Mouse (Mus musculus) cerebellum, adult 2 months (tissue): Measurements from ENCODE around the gene Dkk3. TPM values are rescaled to one million over a fixed set of nuclear protein-coding genes. Genes with fewer than 3 reads are reported as not detected.

Experiments
- DNase-seq, 2 experiments: peaks; one replicate each; pipeline ENCODE4 v3.0.0; 2021
- H3K27ac ChIP-seq: fragments of 200-500 bp; 2 replicates; pipeline ENCODE4 v1.5.1; 2012; ENCODE audit warnings: low read length, control low read depth, inconsistent platforms; ENCODE audit not compliant: insufficient read depth
- H3K27me3 ChIP-seq: fragments of 200-500 bp; 2 replicates; pipeline ENCODE4 v1.6.1; 2012; ENCODE audit warnings: inconsistent platforms, mild to moderate bottlenecking, low read length, moderate library complexity; ENCODE audit not compliant: control insufficient read depth, insufficient read depth
- H3K4me1 ChIP-seq: fragments of 200-500 bp; 2 replicates; pipeline ENCODE4 v1.6.1; 2011; ENCODE audit warnings: low read length; ENCODE audit not compliant: control insufficient read depth, insufficient read depth
- H3K4me3 ChIP-seq: fragments of 200-500 bp; replicated peaks from 2 replicates; pipeline ENCODE3; 2011; ENCODE audit warnings: mild to moderate bottlenecking, low read depth, low read length, control low read depth; ENCODE audit not compliant: insufficient read depth
- CTCF ChIP-seq: fragments of 200-500 bp; IDR thresholded peaks from 2 replicates; pipeline ENCODE4 v1.5.1; 2011; ENCODE audit warnings: low read depth, mild to moderate bottlenecking, control low read depth, low read length, moderate library complexity, borderline replicate concordance; ENCODE audit not compliant: insufficient read depth
- POLR2A ChIP-seq: fragments of 200-500 bp; IDR thresholded peaks from 2 replicates; pipeline ENCODE4 v1.6.1; 2011; ENCODE audit warnings: low read length, control low read depth, borderline replicate concordance; ENCODE audit not compliant: insufficient read depth
- WGBS: fragments of 180-500 bp; shearing (Covaris S2); methylation state at CpG from one replicate; pipeline ENCODE4 v1.1.7; 2018; 5-methylcytosine and 5-hydroxymethylcytosine counted together
- polyA plus RNA-seq: library from polyadenylated mRNA; depleted of rRNA; stranded (reverse); fragments of >200 nt; gene quantifications from 2 replicates; pipeline ENCODE4 v1.2.3, GENCODE M21; 2012

Dkk3 gene
- polyA plus RNA-seq, 1 experiment = 20.4 TPM

DNA sequence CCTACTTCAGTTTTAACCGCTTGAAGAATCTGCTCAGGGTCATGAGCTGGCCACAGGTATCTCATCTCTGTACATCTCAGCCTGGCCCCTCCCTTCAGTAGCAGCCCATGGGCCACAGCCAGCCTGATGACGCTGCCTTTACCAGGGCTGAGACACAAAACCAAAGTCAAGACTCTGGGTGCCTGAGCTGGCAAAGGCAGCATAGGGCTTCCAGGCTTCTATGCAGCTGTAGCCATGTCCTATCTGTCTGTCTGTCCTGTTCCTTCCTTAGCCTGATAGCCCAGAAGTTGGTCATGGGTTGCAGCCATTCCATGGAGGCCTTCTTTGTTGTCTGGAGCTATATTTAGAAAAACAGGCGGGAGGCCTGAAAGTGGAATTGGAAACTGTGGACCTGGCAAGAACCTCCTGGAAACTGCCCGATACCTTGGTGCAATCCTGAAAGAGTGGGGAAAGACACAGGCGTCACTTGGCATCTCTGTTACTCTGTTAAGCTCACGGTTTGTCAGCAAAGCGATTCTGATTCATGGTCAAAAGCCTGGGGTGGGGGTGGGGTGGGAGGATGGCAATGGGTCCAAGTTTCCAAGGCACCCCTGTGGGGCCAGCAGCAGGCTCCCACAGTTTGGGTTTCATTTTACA, 33.1 kb downstream of the Dkk3 start:
- Histone ChIP-seq H3K4me1 (peaks cover 72% of the 10 kb centered on the region), H3K27me3 (no peaks in the 10 kb centered on the region), H3K27ac (no peak overlapping the region), H3K4me3 (no peak overlapping the region)
- WGBS = 68% methylated on average over 7 of the region's 7 CpGs
- TF ChIP-seq POLR2A (no peak), CTCF (no peak)
- peak; percentile 64 to 65 for DNase-seq

DNA sequence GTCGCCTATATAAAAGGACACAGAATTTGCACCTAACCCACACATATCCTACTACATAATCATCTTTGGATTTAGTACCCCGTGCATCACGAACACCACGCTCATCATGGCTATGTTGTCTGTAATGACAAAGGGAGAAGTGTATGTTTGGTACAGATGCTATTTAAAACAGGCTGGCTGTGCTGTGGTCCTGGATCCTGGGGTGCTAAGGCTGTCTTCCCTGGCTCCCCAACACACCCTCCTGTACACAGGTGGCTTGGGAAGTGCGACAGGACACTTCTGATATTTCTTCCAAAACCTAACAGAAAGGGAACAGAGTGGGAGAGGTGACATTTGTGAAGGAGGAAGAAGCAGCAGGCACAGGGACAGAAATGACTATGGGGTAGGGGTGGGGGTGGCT, 35.2 kb downstream of the Dkk3 start:
- TF ChIP-seq CTCF = no peak
- TF ChIP-seq POLR2A = no peak
- Histone ChIP-seq H3K27ac (no peak overlapping the region), H3K27me3 (no peaks in the 10 kb centered on the region), H3K4me1 (peaks cover 64% of the 10 kb centered on the region), H3K4me3 (no peak overlapping the region)
- DNase-seq = no peak
- WGBS = 94% methylated on average over 5 of the region's 5 CpGs

DNA sequence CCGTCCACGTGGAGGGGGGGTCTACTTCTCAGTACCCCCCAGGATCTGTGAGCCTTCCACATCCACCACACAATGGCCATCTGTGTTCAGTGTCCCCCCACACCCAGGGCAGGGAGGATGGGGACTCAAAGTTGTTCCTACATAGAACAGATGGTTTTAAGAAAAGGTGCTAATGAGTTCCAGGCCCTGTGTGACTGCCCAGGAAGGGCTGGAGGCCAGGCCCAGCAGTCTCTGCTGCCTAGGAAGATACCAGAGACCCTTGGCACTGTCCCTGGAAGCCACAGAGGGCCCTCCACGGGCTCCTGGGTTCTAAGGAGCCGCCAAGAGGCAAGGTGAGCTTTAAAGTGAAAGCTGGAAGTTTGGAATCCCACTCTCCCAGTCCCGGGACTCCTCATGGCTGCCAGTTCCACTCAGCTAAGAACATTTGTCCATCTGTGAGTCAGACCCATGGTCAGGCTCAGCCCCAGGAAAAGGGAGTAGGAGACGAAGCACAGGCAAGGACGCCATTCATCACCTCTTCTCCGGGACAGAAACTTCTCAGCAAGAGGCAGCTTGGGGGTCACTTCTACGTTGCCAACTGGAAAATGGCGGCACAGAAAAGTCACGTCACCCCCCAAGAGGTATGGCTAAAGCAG, 36.9 kb downstream of the Dkk3 start:
- 20% methylated on average over 11 of the region's 11 CpGs for WGBS
- TF ChIP-seq POLR2A (no peak), CTCF (no peak)
- no peaks in the 10 kb centered on the region for H3K27me3 ChIP-seq
- peaks cover 50% of the 10 kb centered on the region for H3K4me1 ChIP-seq
- no peak overlapping the region for H3K4me3 ChIP-seq
- H3K27ac ChIP-seq = peak overlapping the region; percentile 62
- peak; percentile 89 to 93 for DNase-seq

DNA sequence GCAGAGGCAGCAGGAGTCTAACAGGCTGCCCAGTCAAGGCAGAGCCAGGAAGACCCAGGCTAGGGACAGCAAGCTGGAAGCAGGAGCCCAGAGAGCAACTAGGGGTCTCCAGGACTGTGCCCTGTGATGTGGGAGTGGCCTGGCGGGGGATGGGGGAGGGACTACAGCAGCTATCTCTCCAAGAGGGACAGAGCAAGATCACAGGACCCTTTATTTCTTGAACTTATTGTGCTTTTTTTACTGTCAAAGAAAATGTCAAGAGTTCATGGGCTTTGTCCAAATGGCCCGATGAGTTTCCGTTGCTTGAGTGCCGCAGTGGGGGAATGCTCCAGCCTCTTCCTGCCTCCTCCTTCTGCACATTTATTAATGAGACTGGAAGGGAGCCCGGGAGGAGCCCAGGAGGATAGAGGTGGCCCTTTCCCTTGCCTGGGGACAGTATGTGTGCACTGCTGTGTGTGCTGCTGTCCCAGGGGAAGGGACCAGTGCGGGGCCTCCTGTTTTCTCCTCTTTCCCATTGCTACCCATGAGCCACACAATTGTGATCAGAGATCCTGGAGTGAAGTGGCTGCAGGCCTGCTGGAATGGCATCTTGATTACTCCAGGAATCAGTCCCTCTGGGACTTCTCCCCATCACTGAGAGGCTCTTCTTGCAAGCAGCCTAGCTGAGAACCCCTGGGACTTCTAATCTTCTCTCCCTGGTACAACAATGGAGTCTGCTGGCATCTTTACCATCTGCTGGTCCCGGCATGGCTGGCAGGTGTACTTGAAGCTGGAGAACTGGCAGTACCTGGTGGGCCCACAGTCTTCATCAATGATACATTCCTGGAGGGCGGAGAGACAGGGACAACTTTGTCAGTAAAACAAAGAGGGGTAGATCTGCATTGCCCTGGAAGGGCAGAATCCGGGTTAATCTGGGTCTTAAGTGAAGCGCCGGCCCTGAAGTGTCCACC, 37.7 kb downstream of the Dkk3 start:
- H3K27ac ChIP-seq = peak overlapping the region; percentile 62
- peak; percentile 75 to 86 for DNase-seq
- TF ChIP-seq CTCF (no peak), POLR2A (no peak)
- H3K27me3 ChIP-seq = no peaks in the 10 kb centered on the region
- peaks cover 50% of the 10 kb centered on the region for H3K4me1 ChIP-seq
- 33% methylated on average over 11 of the region's 11 CpGs for WGBS
- no peak overlapping the region for H3K4me3 ChIP-seq

DNA sequence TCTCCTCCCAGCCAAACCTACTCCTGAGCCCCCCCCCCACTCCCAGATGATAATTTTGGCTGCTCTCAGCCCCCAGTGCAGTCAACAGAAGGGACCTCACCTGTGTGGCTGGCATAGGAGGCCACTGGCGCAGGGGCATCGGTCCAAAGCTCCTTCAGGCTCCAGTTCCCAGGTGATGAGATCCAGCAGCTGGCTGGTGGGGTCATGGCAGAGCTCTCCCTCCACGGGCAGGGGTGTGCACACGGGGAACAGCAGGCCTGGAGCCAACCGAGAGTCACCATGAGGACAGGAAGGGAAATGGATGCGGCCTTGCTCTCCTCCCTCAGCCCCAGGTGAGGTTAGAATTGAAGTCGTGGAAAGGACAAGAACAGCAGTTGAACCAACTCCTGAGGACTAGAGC, 39.6 kb downstream of the Dkk3 start:
- Histone ChIP-seq H3K27me3 (no peaks in the 10 kb centered on the region), H3K4me1 (peaks cover 43% of the 10 kb centered on the region), H3K27ac (no peak overlapping the region), H3K4me3 (no peak overlapping the region)
- 75% methylated on average over 7 of the region's 7 CpGs for WGBS
- peak in 1 of 2 experiments; percentile 27 for DNase-seq
- TF ChIP-seq CTCF (no peak), POLR2A (no peak)

DNA sequence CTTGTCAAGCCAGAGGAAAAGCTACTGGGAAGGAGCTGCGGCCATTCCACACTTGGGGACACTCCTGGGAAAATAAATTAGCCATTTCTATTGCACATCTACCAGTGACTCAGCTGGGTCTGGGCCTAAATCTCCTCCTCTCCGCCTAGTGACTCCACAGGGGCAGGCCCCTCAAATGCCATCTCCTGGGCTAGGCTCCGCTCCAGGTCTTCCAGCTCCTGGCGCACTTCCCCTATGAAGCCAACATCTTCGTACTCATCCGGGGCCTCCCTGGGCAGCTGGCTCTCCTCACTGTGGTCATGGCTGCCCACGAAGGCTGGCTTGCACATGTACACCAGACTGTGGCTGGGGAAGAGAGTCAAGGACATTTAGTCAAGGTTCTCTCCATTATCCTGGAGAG, 40.8 kb downstream of the Dkk3 start:
- H3K27ac ChIP-seq = no peak overlapping the region
- WGBS = 59% methylated on average over 7 of the region's 7 CpGs
- no peak for TF ChIP-seq POLR2A
- no peak for TF ChIP-seq CTCF

DNA sequence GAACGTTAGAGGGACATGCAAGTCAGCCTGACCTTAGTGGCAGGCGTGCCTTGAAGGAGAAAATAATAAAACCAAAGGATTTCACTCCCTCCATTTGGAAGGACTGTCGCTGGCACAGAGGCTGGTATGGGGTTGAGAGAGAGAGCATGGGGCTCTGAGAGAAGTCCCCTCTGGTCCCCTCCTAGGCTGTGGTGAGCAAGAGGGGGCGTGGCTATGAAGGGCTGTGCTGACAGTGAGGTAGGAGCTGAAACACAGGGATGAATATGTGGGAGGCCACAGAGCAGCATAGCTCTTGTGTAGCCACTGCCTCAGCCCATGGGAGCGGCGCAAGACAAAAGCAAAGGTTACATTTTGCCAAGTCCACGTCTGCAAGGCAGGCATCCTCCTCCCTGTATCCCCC, 41.4 kb downstream of the Dkk3 start:
- H3K27ac ChIP-seq = no peak overlapping the region
- no peak overlapping the region for H3K4me3 ChIP-seq
- TF ChIP-seq CTCF (no peak), POLR2A (no peak)
- WGBS = 90% methylated on average over 7 of the region's 7 CpGs
- no peaks in the 10 kb centered on the region for H3K27me3 ChIP-seq
- no peak for DNase-seq
- H3K4me1 ChIP-seq = peaks cover 25% of the 10 kb centered on the region

More for the DNA sequence above, 40.8 kb downstream of the Dkk3 start:
- H3K4me3 ChIP-seq = no peak overlapping the region
- H3K27me3 ChIP-seq = no peaks in the 10 kb centered on the region
- no peak for DNase-seq
- peaks cover 31% of the 10 kb centered on the region for H3K4me1 ChIP-seq
